Mouse (Mus musculus) limb, embryonic 11.5 days (tissue): ENCODE results near the gene Hps5. TPM values are rescaled to one million over a fixed set of nuclear protein-coding genes. Genes with fewer than 3 reads are reported as not detected.
"Not testable (repeated sequence)": the region's sequence is repeated elsewhere in the genome, so short reads cannot be mapped to it uniquely, and the experiment has no call there.

ENCODE experiments used
- ATAC-seq: fragments of 200-750 bp; cut with Nextera tagmentation; 2 replicates; pipeline ENCODE4 v1.8.0; 2017; ENCODE audit warnings: low read depth; ENCODE audit not compliant: insufficient number of reproducible peaks, low FRiP score, low TSS enrichment
- DNase-seq: peaks from one replicate; pipeline ENCODE4 v3.0.0-alpha.2; 2015; ENCODE audit warnings: low spot score
- H3K27ac ChIP-seq: fragments of 300-500 bp; sonication (generic); replicated peaks from 2 replicates; pipeline ENCODE4 v1.5.1; 2014; ENCODE audit warnings: low read depth, mild to moderate bottlenecking, low read length
- H3K27me3 ChIP-seq: fragments of 300-500 bp; sonication (generic); 2 replicates; pipeline ENCODE4 v1.6.1; 2014; ENCODE audit warnings: mild to moderate bottlenecking, low read length, mixed read lengths; ENCODE audit not compliant: control insufficient read depth, insufficient read depth
- H3K36me3 ChIP-seq: fragments of 300-500 bp; sonication (generic); 2 replicates; pipeline ENCODE4 v1.6.1; 2014; ENCODE audit warnings: mild to moderate bottlenecking, low read length, moderate library complexity, mixed read lengths; ENCODE audit not compliant: control insufficient read depth, insufficient read depth
- H3K4me1 ChIP-seq: fragments of 300-500 bp; sonication (generic); 2 replicates; pipeline ENCODE4 v1.6.1; 2014; ENCODE audit warnings: low read length, mixed read lengths; ENCODE audit not compliant: control insufficient read depth, insufficient read depth
- H3K4me2 ChIP-seq: fragments of 300-500 bp; sonication (generic); 2 replicates; pipeline ENCODE4 v1.6.1; 2014; ENCODE audit warnings: low read depth, mild to moderate bottlenecking, moderate library complexity; ENCODE audit not compliant: severe bottlenecking
- H3K4me3 ChIP-seq: fragments of 300-500 bp; sonication (generic); 2 replicates; pipeline ENCODE4 v1.5.1; 2014; ENCODE audit warnings: low read depth, low read length
- H3K9ac ChIP-seq: fragments of 300-500 bp; sonication (generic); 2 replicates; pipeline ENCODE4 v1.6.1; 2014; ENCODE audit warnings: mild to moderate bottlenecking, low read length
- H3K9me3 ChIP-seq: fragments of 300-500 bp; sonication (generic); 2 replicates; pipeline ENCODE4 v1.6.1; 2016; ENCODE audit warnings: low read length; ENCODE audit not compliant: control insufficient read depth
- WGBS: fragments of 180-500 bp; shearing (Covaris S2); extraction: QIAGEN DNeasy Blood & Tissue Kit; methylation state at CpG from one replicate; pipeline ENCODE4 v1.1.7; 2014; 5-methylcytosine and 5-hydroxymethylcytosine counted together
- polyA plus RNA-seq: library from polyadenylated mRNA; unstranded; fragments of >200 nt; fragmentation: Nextera tagmentation; extraction: Ambion mirVana; gene quantifications from 2 replicates; pipeline ENCODE4 v1.2.1, GENCODE M21; 2014

The Hps5 gene
- polyA plus RNA-seq, 1 experiment from 2014 or later, result 18.6 TPM

DNA sequence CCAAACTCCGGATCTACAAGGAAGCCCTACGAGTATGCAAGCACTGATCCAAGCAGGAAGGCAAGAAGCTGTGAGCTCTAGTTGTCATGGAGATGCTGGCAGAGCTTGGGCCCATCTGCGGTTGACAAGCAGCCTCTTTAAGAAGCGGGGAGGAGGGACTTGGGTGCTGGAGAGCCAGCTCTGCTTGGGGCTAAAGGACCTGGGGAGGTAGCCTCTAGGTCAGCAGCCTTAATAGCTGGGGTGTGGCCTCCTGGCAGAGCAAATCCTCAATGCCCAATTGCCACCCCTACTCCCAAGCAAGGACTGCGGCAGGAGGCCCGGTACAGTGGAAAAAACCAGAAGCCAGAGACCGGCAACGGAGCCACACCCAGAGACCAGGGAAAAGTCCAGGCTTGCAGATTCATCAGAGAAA lies 43.0 kb upstream of the Hps5 start:
- H3K4me1 ChIP-seq, result peaks cover 10% of the 10 kb centered on the region; the same call in 1 of the 2 replicates
- no peak overlapping the region for H3K27ac ChIP-seq
- no peaks in the 10 kb centered on the region for H3K9me3 ChIP-seq
- no peaks in the 10 kb centered on the region for H3K27me3 ChIP-seq
- no peak overlapping the region for H3K4me2 ChIP-seq
- H3K36me3 ChIP-seq, result no peaks in the 10 kb centered on the region
- H3K4me3 ChIP-seq, result no peak overlapping the region
- DNase-seq (peak; percentile 29), ATAC-seq (no peak)
- 7% methylated on average over 8 of the region's 8 CpGs for WGBS
- no peak overlapping the region for H3K9ac ChIP-seq

DNA sequence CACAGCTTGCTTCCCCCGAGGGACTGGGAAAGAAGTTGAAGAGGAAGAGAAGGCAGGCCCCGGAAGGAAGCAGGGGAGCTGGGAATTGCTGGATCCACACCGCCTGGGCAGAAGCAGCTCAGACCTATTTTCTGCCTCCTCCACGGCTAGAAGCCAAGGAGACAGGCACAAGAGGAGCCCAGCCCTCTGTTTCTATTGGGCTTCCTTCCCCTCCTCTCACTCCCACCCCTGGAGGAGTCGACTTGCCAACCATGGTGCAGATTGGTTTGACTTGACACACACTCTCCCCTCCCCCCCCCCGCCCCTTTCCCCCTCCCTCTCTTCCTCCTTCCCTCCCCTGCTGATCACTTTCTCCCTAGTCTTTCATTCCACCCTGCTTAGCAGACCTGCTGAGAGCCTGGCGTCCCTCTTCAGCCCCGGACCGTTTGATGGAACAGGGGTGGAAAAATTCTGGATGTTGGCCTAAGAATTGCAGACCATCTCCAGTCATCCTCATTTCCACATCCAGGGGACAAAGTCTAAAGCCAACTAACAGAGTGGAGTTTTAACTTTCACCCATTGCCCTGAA lies 42.3 kb upstream of the Hps5 start:
- Histone ChIP-seq H3K9ac (no peak overlapping the region), H3K27ac (no peak overlapping the region), H3K27me3 (no peaks in the 10 kb centered on the region), H3K36me3 (no peaks in the 10 kb centered on the region), H3K4me2 (no peak overlapping the region), H3K4me3 (no peak overlapping the region), H3K9me3 (no peaks in the 10 kb centered on the region), H3K4me1 (peaks cover 10% of the 10 kb centered on the region; the same call in 1 of the 2 replicates)
- ATAC-seq, result no peak
- 4% methylated on average over 9 of the region's 9 CpGs for WGBS
- no peak for DNase-seq

DNA sequence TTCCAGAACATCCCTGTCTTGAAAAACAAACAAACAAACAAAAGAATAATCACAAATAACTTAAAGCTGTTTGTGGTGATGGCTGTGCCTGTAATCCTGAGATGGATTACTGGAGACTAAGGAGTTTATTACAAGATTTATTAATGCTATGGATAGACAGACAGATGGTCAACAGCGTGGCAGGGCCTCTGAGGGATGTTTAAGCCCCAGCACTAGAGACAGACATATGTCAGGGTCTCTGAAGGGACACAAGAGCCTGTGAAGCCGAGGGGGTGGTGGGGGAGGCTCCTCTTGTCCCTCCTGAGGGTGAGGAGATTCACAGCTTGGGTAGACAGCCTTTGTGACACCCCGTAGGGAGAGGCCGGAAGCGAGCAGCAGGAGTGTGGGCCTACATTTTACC lies 41.2 kb upstream of the Hps5 start:
- Histone ChIP-seq H3K4me3 (no peak overlapping the region), H3K27ac (no peak overlapping the region), H3K27me3 (no peaks in the 10 kb centered on the region), H3K4me2 (no peak overlapping the region), H3K9me3 (no peaks in the 10 kb centered on the region), H3K36me3 (no peaks in the 10 kb centered on the region), H3K9ac (no peak overlapping the region), H3K4me1 (peaks cover 10% of the 10 kb centered on the region; the same call in 1 of the 2 replicates)
- DNase-seq, result no peak
- ATAC-seq, result no peak
- 34% methylated on average over 5 of the region's 5 CpGs for WGBS

DNA sequence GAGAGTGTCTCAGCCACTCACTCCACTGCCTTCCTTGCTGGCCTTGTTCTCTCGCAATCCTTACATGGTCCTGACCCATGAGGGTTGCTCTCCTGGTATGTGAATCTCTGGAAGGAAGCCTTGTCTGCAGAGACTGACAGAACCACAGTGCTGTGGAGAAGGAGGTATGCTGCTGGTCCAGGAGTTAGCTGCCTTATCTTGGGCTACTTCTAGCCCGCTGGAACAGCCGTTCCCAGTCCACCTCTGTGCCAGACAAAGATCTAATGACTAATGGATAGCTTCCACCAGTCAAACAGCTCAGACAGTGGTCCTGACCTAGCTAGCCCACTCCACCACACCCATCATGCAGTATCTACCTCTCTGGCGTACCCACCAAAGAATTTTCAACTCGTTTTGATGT lies 40.5 kb upstream of the Hps5 start:
- WGBS, result 80% methylated on average over 5 of the region's 5 CpGs
- Histone ChIP-seq H3K4me1 (peaks cover 10% of the 10 kb centered on the region; the same call in 1 of the 2 replicates), H3K9me3 (no peaks in the 10 kb centered on the region), H3K27ac (no peak overlapping the region), H3K9ac (no peak overlapping the region), H3K27me3 (no peaks in the 10 kb centered on the region), H3K4me3 (no peak overlapping the region), H3K4me2 (no peak overlapping the region), H3K36me3 (no peaks in the 10 kb centered on the region)
- no peak for DNase-seq
- ATAC-seq, result no peak

DNA sequence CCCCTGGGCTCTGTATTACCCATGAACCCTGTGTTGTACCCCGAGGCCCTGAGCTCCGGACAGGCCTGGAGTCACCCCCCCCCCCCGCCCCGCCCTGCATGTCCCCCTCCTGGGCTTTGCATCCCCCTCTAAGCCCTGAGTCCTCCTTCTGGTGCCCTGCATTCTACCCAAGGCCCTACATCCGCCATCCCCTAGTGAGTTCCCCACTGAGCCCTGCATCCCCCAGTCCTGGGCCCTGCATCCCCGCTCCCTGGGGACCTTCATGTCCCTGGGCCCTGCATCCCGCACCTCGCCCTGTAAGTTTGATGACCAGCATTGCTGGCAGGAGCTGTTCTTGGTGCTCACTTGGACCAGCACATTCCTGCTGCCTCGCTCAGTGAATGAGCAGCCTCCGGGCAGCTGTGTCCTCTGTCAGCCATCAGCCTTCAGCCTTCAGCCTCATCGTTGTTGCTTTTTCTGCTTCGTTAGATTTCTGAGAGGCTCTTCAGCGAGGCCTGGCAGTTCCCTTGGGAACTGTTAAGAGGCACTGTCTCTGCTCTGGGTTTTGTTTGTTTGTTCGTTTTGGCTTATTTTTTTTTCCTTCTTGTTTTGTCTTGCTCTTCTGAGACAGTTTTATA lies 39.2 kb upstream of the Hps5 start:
- H3K9ac ChIP-seq, result no peak overlapping the region
- no peak for ATAC-seq
- H3K27ac ChIP-seq, result no peak overlapping the region
- H3K36me3 ChIP-seq, result no peaks in the 10 kb centered on the region
- no peaks in the 10 kb centered on the region for H3K27me3 ChIP-seq
- peaks cover 10% of the 10 kb centered on the region; the same call in 1 of the 2 replicates for H3K4me1 ChIP-seq
- H3K9me3 ChIP-seq, result no peaks in the 10 kb centered on the region
- DNase-seq, result no peak
- 39% methylated on average over 11 of the region's 14 CpGs for WGBS
- no peak overlapping the region for H3K4me3 ChIP-seq
- no peak overlapping the region for H3K4me2 ChIP-seq

DNA sequence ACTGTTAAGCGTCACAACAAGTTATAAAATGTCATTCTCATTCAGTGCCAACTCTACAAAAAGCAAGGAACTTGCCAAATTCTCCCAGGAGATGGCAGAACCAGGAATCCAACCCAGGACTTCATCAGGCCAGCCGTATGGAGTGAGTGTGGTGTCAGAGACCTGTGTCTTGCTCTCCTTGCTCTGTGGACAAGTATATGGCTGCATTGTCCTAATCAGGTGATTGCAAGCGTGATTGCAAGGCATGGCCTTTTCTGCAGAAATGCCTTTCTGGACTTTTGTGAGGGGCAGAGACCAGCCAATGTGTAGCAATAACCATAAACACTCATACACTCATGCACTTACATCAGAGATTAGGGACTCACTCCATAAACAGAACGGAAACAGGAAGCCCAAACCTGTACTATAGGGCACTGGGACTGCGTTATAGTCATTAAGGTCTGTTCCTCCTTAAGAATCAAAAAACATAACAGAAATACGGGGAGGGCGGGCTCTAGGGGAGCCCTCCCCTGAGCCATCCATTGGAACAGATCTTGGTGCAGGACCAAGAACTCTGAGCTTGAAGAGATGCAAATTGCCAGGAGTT lies 37.9 kb upstream of the Hps5 start:
- 83% methylated on average over 7 of the region's 7 CpGs for WGBS
- Histone ChIP-seq H3K27ac (no peak overlapping the region), H3K4me2 (no peak overlapping the region), H3K36me3 (no peaks in the 10 kb centered on the region), H3K4me3 (no peak overlapping the region), H3K9ac (no peak overlapping the region), H3K9me3 (no peaks in the 10 kb centered on the region), H3K4me1 (peaks cover 4% of the 10 kb centered on the region; the same call in 1 of the 2 replicates), H3K27me3 (no peaks in the 10 kb centered on the region)
- ATAC-seq, result no peak
- no peak for DNase-seq

DNA sequence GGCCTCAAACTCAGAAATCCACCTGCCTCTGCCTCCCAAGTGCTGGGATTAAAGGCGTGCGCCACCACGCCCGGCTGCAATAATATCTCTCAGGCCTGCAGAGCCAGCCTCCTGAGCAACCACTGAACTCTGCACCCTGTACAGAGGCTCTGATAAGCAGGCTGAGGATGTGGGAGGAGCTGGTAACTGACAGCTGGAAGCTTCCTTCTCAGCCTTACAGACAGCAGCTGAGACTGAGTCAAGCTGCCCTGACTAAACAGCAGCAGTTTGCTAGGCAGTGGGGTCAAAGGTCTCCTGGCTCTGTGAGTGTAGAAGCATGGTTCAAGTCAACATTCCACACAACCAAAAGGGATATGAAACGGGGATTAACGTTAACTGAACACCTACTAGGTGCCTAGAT lies 37.4 kb upstream of the Hps5 start:
- Histone ChIP-seq H3K36me3 (no peaks in the 10 kb centered on the region), H3K27me3 (no peaks in the 10 kb centered on the region), H3K4me1 (0 out of 2 replicates have a peak, but pooled peaks cover 4% of the 10 kb centered on the region), H3K4me3 (no peak overlapping the region), H3K9me3 (no peaks in the 10 kb centered on the region), H3K4me2 (no peak overlapping the region), H3K9ac (no peak overlapping the region), H3K27ac (no peak overlapping the region)
- 81% methylated on average over 6 of the region's 6 CpGs for WGBS
- DNase-seq, result no peak
- ATAC-seq, result no peak

DNA sequence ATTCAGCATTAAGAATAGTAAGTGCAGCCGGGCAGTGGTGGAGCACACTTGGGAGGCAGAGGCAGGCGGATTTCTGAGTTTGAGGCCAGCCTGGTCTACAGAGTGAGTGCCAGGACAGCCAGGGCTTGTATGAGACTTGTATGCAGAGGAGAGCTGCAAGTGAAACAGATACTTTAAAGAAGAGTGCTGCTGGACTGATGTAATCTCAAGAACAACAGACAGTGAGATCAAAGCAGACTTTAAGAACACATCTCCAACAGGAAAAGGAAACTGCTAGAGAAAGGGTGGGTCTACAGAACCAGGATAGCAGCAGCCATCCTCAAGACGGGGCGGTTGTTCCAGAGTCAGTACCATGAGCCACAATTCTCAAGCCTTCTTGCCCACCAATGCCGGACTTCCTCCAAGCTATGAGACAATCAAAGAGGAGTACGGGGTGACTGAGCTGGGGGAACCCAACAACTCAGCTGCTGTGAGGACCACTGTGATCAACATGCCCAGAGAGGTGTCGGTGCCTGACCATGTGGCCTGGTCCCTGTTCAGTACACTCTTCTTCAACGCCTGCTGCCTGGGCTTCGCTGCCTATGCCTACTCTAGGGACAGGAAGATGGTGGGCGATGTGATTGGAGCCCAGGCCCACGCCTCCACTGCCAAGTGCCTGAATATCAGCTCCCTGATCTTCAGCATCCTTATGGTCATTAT lies 36.4 kb upstream of the Hps5 start:
- not testable (repeated sequence) for H3K9me3 ChIP-seq, H3K27ac ChIP-seq, DNase-seq, H3K4me2 ChIP-seq, H3K9ac ChIP-seq, H3K4me3 ChIP-seq, H3K36me3 ChIP-seq, H3K4me1 ChIP-seq, ATAC-seq, H3K27me3 ChIP-seq
- 92% methylated on average over 11 of the region's 11 CpGs for WGBS
